Mouse (Mus musculus): ENCODE measurements around the gene Olfr739. TPM values are rescaled to one million over a fixed set of nuclear protein-coding genes. Genes with fewer than 3 reads are reported as not detected.

Olfr739 gene
- total RNA-seq (2021) = not detected
- long read RNA-seq, experiment 1 = 0 reads
- long read RNA-seq, experiment 2 = 0 reads

DNA sequence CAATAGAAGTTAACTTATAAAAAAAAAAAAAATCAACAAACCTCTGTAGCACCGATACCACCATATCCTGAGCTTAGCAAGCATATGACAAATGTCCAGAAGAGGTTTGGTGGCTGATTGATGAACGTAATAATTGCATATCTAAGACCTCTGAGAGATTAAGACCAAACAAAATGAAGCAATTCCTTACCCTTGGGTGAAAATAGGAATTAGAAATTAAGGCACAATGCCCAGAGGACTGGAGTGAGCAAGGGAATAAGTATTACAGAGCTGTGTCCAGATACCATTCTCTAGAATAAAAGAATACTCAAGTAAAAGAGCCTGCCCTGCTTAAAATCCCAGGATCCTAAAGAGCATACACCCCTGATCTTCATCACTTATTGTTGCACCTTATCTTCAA is at the start of gene Olfr739:
Olfr739 (plus strand) TSS at position 301 of the 400 bp plus-strand sequence.
- no peak for TF ChIP-seq CTCF (conservative IDR thresholded peaks at IDR 0.05)
- H3K4me3 ChIP-seq = no peak within 1 kb of the TSS
- no peak within 1 kb of the TSS for H3K27ac ChIP-seq
- DNase-seq (ENCODE audit: low spot score in 2 of 2) = no peak

DNA sequence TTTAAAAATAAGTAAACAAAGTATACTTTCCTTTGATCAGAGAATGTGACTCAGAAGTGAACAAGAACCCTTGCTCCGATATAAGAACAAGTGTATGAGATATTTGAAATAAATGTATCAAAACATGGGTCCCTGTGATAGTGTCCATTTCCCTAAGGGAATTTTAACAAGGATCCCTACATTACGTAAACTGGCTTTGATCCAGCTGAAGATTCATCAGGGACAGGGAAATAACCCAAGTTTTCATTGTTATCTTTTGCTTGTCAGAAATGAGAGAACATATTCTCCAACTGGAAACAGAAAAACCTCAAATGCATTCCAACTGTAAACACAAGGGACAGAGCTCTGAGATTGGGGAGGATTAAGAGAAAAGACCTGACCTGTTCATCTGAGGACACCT is 37.6 kb upstream of the Olfr739 start, which contains the start of gene Olfr736:
Olfr736 (plus strand) TSS at position 301 of the 400 bp plus-strand sequence.
- TF ChIP-seq CTCF (conservative IDR thresholded peaks at IDR 0.05) = no peak
- H3K4me3 ChIP-seq = no peak within 1 kb of the TSS
- H3K27ac ChIP-seq = no peak within 1 kb of the TSS
- no peak for DNase-seq (ENCODE audit: low spot score in 2 of 2)

DNA sequence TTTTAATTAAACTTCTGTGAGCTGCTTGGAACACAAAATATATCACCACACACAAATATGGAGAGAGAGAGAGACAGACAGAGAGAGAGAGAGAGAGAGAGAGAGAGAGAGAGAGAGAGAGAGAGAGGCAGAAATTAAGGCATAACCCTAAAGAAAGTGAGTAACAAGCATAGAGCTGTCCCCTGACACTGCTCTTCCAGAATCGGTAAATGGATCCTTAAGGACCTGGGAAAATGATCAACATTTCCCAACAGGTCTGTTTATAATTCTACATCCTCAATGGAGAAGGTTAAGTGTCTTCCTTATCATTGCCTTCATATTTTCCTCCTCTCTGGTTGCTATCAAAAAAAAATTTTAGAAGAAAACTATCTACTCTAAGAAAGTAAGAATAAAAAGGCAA is 11.2 kb upstream of the Olfr739 start, which contains the start of gene Olfr738:
Olfr738 (plus strand) TSS at position 301 of the 400 bp plus-strand sequence.
- H3K27ac ChIP-seq = no peak within 1 kb of the TSS
- no peak within 1 kb of the TSS for H3K4me3 ChIP-seq
- DNase-seq (ENCODE audit: low spot score in 2 of 2) = no peak
- TF ChIP-seq CTCF (conservative IDR thresholded peaks at IDR 0.05) = no peak

DNA sequence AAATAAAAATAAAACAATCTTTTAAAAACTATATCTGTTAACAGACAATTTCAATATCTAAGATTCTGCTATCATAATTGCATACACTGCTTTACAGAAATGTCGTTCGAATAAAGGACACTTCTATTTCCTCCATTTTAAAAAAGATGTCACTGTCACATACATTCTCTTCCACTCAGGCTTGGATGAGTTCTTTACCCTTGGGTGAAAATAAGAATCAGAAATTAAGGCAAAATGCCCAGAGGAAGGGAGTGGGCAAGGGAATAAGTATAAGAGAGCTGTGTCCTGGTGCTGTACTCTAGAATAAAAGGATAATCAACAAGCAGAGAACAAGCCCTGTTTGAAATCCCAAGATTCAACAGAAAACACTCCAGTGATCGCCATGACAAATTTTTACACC is 26.8 kb downstream of the Olfr739 start, which contains the start of gene Olfr740:
Olfr740 (plus strand) TSS at position 301 of the 400 bp plus-strand sequence.
- DNase-seq (ENCODE audit: low spot score in 2 of 2) = no peak
- H3K4me3 ChIP-seq = no peak within 1 kb of the TSS
- H3K27ac ChIP-seq = no peak within 1 kb of the TSS
- TF ChIP-seq CTCF (conservative IDR thresholded peaks at IDR 0.05) = no peak

DNA sequence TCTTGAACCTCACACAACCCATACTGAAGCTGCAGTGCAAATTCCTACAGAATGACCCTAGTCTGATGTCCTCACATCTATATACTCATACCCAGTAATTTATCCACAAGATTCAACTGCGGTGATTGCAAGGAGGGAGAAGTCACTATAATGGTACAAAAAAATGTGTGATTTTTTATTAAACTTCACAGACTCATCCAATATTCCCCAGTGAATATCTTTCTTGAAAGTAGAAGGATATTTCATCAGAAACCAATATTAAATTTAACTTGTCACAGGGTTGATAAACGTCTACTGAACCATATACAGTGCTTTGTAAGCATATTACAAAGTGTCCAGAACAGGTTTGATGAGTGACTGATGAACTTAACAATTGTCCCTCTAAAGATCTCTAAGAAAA is 54.0 kb downstream of the Olfr739 start, which contains the start of gene Olfr741:
Olfr741 (plus strand) TSS at position 301 of the 400 bp plus-strand sequence.
- Histone ChIP-seq H3K4me3 (no peak within 1 kb of the TSS), H3K27ac (no peak within 1 kb of the TSS)
- no peak for DNase-seq (ENCODE audit: low spot score in 2 of 2)
- TF ChIP-seq CTCF (conservative IDR thresholded peaks at IDR 0.05) = no peak

Other genes starting within 250 kb of the Olfr739 start
- gene Olfr730, start 230.4 kb upstream of the Olfr739 start, total RNA-seq (2021) = not detected
- not detected for gene Olfr731, start 176.8 kb upstream of the Olfr739 start, total RNA-seq (2021)
- gene Olfr732, start 134.4 kb upstream of the Olfr739 start, total RNA-seq (2021) = not detected
- not detected for gene Olfr733, start 117.1 kb upstream of the Olfr739 start, total RNA-seq (2021)
- gene Olfr734, start 91.9 kb upstream of the Olfr739 start, total RNA-seq (2021) = not detected
- gene Olfr735, start 69.8 kb upstream of the Olfr739 start, total RNA-seq (2021) = not detected
- gene Tlr11, start 60.7 kb upstream of the Olfr739 start, total RNA-seq (2021) = not detected
- not detected for gene Olfr736, start 37.5 kb upstream of the Olfr739 start, total RNA-seq (2021)
- not detected for gene Olfr738, start 11.1 kb upstream of the Olfr739 start, total RNA-seq (2021)
- gene Olfr740, start 26.9 kb downstream of the Olfr739 start, total RNA-seq (2021) = not detected
- not detected for gene Olfr741, start 54.1 kb downstream of the Olfr739 start, total RNA-seq (2021)
- gene Olfr742, start 85.0 kb downstream of the Olfr739 start, total RNA-seq (2021) = not detected
- not detected for gene Olfr743, start 103.2 kb downstream of the Olfr739 start, total RNA-seq (2021)
- not detected for gene Olfr744, start 196.3 kb downstream of the Olfr739 start, total RNA-seq (2021)
- not detected for gene Olfr745, start 220.8 kb downstream of the Olfr739 start, total RNA-seq (2021)
- not detected for gene Olfr746, start 228.5 kb downstream of the Olfr739 start, total RNA-seq (2021)

All from layer of hippocampus, adult 2 months (tissue).